Mouse (Mus musculus): Measurements from ENCODE around the gene Setd1a. TPM values are rescaled to one million over a fixed set of nuclear protein-coding genes. Genes with fewer than 3 reads are reported as not detected.

Gene Setd1a
- polyA plus RNA-seq, 1 experiment: 114 TPM

DNA sequence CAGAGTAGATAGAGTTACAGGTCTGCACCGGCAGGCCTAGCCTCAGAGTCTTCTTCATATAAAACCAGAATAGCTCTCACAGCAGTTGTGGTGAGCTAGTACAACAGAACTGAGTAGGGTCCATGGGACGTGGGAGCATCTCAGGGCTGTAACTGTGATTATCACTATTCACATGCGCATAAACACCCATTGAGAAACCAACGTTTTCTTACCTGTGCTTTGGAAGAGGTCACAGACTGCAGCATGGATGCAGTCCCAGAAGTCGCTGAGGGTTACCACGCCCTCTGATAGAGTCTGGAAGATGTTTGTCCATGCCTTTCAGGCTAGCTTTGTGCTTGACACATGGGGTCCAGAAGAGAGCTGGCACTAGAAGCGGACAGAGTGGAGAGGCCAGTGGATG is 22.7 kb upstream of the Setd1a start:
- TF ChIP-seq GATA1 (IDR thresholded peaks at IDR 0.05; ENCODE audit: low read length): no peak

DNA sequence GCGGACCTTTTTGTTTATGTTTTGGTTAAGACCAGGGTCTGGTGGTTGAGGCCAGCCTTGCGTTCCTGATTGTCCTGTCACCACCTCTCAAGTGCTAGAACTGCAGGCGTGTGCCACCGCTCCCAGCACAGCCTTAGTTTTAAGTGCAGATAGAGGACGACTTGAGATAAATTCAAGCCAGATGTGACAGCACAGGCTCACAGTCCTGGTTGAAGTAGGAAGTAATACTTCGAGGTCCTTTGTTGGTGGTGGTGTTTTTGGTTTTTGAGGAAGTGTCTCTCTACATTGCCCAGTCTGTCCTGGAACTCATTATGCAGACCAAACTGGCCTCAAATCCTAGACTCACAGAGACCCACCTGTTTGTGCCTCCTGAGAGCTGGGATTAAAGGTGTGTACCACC is 16.8 kb upstream of the Setd1a start:
- TF ChIP-seq GATA1 (IDR thresholded peaks at IDR 0.05; ENCODE audit: low read length): no peak

DNA sequence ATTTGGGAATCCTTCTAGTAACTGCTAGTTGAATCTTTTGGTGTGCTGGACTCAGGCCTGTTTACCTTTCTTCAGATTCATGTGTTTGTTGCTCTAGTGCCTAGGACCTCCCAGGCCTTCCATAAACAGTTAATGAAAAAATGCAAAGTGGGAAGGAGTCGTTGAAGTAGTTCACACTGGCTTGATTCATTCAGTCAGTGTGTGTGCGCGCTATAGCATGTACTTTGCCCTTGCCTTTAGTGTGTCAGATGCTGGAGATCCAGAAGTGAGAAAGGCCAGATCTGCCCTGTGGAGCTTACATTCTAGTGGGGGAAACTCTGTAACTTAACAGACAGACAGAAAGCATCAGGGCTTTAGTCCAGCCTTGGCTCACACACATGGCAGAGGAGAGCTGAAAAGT is 16.0 kb upstream of the Setd1a start:
- no peak for TF ChIP-seq GATA1 (IDR thresholded peaks at IDR 0.05; ENCODE audit: low read length)

DNA sequence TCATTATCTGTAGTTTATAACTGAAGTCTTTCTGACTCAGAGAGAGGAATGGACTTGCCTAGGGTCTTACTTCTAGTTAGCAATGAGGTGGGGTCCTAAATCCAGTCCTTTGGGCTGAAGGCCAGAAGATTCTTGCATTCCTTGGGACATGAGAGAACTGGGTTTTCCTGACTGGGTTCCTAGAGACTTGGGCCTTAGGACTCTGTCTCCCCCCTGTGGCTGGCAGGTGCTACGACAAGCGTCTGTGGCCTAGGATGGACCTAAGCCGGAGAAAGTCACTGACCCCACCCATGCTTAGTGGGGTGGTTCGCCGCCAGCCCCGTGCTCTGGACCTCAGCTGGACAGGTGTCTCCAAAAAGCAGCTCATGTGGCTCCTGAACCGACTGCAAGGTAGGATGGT is 15.4 kb upstream of the Setd1a start:
- TF ChIP-seq GATA1 (IDR thresholded peaks at IDR 0.05; ENCODE audit: low read length): no peak

DNA sequence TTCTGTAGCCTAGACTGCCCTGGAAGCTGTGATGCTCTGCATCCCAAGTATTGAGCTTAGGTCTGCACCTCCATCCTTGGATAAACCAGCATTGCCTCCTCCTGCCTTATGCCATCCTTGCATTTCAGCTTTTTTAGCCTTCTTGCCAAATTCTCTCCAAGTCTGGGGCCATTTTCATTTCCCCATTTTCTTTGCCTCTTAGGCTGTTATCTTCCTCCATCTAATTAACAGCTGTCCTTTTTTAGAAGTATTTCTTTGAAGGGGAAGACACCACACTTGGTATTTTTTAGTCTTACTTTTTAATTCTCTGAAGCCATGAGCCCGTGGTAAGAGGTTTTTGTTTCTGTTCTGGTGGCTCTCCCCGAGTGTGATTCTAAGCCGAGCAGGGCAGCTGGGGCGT is 12.8 kb upstream of the Setd1a start:
- no peak for TF ChIP-seq GATA1 (IDR thresholded peaks at IDR 0.05; ENCODE audit: low read length)

DNA sequence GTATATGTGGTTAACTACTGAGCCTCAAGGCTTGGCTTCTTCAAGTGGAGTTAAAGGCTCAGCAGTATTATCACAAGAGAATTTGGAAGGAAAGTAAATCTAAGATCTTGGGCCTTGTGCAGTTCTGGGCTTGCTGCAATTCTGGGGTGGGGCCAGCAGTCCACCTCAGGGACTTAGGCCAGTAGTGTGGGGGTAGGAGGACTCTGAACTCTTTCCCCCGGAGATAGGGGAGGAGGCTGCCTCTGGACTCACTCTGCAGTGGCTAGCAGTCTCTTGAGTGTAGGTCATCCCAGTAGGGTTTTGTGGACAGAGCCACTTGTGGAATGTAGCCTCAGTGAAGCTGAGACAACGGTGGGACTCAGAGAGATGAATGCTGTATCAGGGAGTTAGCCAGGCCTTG is 10.7 kb upstream of the Setd1a start:
- TF ChIP-seq GATA1 (IDR thresholded peaks at IDR 0.05; ENCODE audit: low read length): no peak

DNA sequence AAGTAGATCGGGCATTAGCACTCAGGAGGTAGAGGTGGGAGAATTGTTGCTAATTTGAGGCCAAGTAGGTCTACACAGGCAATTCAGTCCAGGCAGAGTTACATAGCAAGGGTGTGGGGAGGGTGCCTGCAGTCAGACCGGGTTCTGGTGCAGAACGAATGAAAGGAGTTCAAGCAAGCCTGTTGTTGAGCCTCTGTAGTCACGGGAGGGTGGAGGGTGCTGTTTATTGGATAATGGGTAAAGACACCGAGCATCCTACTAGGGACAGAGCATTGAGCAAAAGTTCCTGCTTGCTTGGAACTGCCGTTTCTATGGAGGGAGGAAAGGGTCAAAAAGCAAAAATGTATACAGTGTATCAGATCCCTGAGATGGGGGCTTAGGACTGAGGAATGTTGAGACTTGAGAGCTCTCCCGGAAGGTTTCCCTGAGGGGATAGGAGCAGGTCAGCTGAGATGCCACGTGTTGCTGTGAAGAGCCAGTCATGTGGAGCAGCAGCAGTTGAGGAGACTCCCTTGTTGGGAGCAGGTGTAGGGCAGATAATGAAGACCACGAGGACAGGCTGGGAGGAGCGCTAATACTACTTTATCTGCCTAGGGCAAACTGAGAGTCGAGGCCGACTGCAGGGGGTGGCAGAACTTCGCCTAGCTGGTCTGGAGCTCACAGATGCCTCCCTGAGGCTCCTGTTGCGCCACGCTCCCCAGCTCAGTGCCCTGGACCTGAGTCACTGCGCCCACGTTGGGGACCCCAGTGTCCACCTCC is 9.4 kb upstream of the Setd1a start:
- no peak for TF ChIP-seq GATA1 (IDR thresholded peaks at IDR 0.05; ENCODE audit: low read length)

DNA sequence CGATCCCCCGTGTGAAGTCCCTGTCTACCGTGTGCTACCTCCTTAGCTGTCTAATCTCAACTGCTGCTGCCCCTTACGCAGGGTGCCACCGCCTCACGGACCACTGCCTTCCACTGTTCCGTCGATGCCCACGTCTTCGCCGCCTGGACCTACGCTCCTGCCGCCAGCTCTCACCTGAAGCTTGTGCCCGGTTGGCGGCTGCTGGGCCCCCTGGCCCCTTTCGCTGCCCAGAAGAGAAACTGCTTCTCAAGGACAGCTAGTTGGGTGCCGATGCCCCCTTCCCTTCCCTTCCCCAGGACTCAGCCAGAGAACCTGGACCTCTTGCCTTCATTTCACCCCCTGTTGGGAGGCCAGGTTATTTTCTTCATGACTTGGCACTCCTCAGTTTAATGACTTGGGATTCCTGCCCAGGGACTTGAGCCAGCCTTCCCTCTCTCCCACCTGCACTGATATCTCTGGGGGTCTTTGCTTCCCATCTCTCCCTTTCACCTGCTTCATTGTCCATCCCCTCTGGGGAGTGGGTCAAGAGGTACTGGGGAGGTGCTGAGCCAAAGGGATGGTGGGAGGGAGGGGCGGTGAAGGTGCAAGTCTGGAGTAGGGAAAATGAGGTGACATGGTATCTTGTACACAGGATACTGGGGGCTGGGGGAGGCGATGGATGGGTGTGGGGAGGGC is 8.7 kb upstream of the Setd1a start:
- no peak for TF ChIP-seq GATA1 (IDR thresholded peaks at IDR 0.05; ENCODE audit: low read length)

DNA sequence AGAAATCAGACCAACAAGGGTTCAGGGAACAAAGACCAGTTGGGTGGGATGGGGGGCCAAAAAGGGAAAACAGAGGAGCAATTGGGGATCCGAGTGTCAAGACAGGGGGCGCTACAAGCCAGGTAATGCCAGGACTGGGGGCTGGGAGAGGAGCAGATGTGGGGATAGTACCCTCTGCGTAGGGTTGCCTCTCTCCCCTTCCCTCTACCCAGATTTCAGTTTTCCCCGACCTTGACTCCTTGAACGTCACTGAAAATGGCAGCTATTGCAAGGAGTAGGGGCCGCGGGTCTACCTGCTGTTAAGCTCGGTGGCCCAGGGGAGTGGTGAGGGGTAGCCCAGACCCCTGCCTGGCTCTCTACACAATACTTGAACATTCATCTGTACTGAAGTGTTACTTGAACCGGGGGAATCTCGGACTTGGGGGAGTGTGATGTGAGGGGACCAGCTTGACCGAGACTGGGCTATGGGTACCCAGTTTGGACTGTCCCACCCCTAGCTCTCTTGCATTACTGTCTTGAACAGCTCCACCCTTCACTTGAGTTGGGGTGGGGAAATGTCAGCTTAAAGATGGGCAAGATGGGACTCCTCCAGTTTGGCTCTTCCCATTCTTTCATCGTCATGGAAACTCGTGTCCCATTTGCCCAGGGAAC is 8.0 kb upstream of the Setd1a start:
- TF ChIP-seq GATA1 (IDR thresholded peaks at IDR 0.05; ENCODE audit: low read length): no peak

DNA sequence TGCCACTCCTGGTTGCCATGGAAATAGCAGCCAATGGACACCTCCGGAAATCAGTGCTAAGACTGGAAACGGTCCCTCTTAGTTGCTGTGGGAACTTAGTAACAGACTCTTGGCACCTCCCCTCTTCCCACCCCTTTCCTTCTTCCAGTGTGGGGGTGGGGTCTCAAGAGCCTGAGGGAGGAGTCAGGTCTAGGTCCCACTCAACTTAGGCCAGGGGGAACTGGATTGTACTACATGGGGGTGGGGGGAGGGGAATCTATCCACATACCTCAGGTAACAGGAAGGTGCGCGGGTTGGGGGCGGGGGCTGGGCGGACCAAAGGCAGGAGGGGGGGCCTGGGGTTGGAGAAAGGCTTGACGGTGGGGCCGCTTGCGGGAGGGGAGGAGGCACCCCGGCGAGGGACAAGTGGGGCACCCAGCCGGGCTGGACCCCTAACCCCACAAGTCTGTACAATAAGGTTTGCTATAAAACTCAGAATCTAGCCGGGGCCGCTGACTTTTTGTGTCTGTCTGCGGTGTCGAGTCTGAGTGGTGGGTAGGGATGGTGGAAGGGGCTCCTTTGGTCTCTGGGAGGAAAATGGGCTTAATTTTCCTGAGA is 7.4 kb upstream of the Setd1a start:
- no peak for TF ChIP-seq GATA1 (IDR thresholded peaks at IDR 0.05; ENCODE audit: low read length)

DNA sequence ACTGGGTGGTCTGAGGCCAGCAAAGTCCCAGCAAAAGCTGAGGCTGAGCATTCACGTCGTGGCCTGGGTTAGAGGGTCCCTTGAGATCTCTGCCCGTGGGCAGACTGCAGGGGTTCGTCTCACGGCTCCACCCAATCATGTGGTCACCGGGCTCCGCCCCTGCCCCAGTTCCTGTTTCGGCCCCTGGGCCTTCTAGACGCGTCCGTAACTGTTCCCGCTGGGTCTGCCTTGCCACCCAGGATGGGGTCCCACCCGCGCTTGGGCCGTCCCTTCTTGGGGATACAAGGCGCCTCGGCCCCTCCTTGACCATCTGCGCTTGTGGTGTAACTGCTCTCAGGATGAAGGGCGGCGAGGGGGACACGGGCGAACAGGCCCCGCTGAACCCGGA is 6.8 kb upstream of the Setd1a start, which contains the start of gene Orai3:
Gene Orai3, plus strand, starts transcription at position 165 of the 388 bp plus-strand sequence.
- TF ChIP-seq GATA1 (IDR thresholded peaks at IDR 0.05; ENCODE audit: low read length): no peak

DNA sequence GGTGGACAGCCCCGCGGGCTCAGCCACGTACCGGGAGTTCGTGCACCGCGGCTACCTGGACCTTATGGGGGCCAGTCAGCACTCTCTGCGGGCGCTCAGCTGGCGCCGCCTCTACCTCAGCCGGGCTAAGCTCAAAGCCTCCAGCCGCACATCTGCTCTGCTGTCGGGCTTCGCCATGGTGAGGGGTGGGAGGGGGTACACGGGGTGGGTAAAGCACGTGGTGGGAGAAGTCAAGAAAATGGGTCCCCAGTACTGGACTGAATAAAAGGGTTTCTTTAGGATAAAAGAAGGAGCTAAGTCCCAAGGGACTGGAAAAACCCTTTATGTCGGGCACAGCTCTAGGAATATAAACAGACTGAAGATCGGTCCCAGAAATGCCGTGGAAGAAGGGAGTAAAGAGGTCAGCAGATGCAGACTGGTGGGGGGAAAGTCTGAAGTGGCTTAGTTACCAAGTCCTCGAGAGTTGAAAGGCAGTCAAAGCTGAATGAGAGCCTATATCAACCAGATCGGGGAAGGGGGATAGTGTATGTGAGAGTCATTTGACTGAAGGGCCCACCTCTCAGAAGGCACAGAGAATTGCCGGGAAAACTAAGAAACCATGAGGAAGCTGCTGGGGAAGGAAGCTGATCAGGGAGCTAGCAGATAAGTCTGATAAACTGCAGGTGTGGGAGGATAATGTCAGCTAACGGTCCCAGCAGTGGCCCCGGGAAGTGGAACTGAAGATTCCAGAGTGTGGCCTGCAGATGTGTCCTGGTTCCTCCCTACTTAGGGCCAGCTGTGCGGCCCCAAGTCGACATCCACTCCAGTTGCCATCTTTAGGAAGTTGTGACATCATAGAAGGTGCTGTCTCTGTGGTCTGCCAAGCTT is 6.2 kb upstream of the Setd1a start:
- no peak for TF ChIP-seq GATA1 (IDR thresholded peaks at IDR 0.05; ENCODE audit: low read length)

DNA sequence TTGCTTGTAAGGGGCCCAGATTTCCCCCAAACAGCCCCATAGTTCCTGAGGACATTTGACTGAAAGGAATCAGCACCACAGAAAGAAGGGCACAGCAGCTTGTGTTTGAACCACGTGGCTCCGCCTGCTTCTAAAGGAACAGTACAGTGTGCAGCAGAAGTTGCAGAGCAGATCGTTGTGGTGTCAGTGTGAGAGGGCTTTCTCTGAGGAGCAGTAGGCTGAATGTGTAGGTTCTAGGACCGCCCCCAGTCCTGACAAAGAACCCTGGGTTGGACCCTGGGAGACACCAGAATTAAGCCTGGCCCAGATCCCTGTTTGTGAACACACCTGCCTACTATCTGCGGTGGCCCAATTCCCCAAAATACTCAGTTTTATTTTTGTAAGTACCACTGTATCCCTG is 5.2 kb upstream of the Setd1a start:
- TF ChIP-seq GATA1 (IDR thresholded peaks at IDR 0.05; ENCODE audit: low read length): no peak

DNA sequence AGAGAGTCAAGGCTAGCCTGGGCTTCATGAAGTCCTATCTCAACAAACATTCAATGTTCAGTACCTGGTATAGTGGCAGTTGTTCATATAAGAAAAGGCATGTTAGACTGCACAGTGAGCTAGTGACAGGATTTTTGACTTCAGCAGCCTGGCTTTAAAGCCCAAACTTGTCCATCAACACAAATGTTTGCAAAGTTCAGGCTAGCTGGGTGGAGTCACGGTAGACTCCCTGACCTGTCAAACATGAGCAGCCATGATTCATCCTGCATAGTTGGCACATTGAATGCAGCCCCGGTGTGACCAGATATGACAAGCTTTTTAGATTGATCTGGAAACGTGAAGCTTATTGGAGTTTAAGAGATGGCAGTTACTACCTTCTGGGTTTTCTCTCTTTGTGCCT is 4.4 kb upstream of the Setd1a start:
- no peak for TF ChIP-seq GATA1 (IDR thresholded peaks at IDR 0.05; ENCODE audit: low read length)

DNA sequence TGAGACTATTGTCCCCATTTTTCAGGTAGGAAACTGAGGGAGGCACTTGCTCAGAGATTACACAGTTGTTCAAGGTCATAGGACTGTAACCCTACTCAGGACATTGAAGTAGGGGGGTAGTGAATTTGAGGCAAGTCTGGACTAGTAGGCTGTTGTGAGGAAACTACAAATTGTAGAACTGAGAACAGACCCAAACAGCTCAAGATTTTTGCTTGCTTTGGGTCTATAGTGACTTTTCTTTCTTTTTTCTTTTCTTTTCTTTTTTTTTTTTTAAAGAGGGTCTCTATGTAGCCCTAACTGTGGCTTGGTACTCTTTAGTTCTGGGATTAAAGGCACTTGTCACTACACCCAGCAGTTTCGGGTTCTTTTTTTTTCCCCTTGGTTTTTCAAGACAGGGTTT is 3.9 kb upstream of the Setd1a start:
- no peak for TF ChIP-seq GATA1 (IDR thresholded peaks at IDR 0.05; ENCODE audit: low read length)

Data from G1E-ER4 (cell line).